Mouse (Mus musculus) stomach, postnatal 0 days (tissue): ENCODE data around the gene Slc2a4.
"Not testable (repeated sequence)": the region's sequence is repeated elsewhere in the genome, so short reads cannot be mapped to it uniquely, and the experiment has no call there.

ENCODE experiments used
- CTCF ChIP-seq: IDR thresholded peaks from 2 replicates; pipeline ENCODE4 v1.5.1; 2016; ENCODE audit warnings: antibody characterized with exemption, low read depth, mild to moderate bottlenecking, moderate library complexity
- EP300 ChIP-seq: optimal IDR thresholded peaks from 2 replicates; pipeline ENCODE3; 2016; ENCODE audit warnings: antibody characterized with exemption

DNA sequence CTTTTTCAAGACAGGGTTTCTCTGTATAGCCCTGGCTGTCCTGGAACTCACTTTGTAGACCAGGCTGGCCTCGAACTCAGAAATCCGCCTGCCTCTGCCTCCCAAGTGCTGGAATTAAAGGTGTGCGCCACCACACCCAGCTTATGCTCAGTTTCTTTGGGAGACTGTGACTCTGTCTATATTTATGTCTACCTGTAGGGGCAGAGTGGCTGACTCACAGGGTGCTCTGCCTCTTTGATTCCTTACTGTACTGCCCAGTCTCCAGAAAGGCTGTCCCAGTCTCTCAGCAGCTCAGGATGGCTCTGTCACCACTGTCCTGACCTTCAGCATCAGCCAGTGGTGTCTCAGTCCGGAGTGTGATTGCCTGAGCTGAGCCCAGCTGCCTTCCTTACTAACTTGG, 7.6 kb upstream of the Slc2a4 start:
- not testable (repeated sequence) for TF ChIP-seq CTCF, EP300
